Mouse (Mus musculus) midbrain, embryonic 10.5 days (tissue): ENCODE results near the gene Pde3a. TPM values are rescaled to one million over a fixed set of nuclear protein-coding genes. Genes with fewer than 3 reads are reported as not detected.

Experiments used
- DNase-seq: peaks from one replicate; pipeline ENCODE4 v3.0.0-alpha.2; 2017; ENCODE audit warnings: low spot score
- H3K27ac ChIP-seq: fragments of 300-500 bp; sonication (generic); replicated peaks from 2 replicates; pipeline ENCODE4 v1.5.1; 2016; ENCODE audit warnings: mild to moderate bottlenecking
- H3K27me3 ChIP-seq: fragments of 300-500 bp; sonication (generic); 2 replicates; pipeline ENCODE4 v1.6.1; 2016; ENCODE audit warnings: low read depth, mild to moderate bottlenecking; ENCODE audit not compliant: poor library complexity, severe bottlenecking
- H3K36me3 ChIP-seq: fragments of 300-500 bp; sonication (generic); 2 replicates; pipeline ENCODE4 v1.6.1; 2016; ENCODE audit warnings: mild to moderate bottlenecking, moderate library complexity
- H3K4me1 ChIP-seq: fragments of 300-500 bp; sonication (generic); 2 replicates; pipeline ENCODE4 v1.6.1; 2016
- H3K4me3 ChIP-seq: fragments of 300-500 bp; sonication (generic); 2 replicates; pipeline ENCODE4 v1.5.1; 2016; ENCODE audit warnings: mild to moderate bottlenecking, moderate library complexity
- H3K9me3 ChIP-seq: fragments of 300-500 bp; sonication (generic); replicated peaks from 2 replicates; pipeline ENCODE4 v1.6.1; 2016; ENCODE audit warnings: mild to moderate bottlenecking
- WGBS: fragments of 180-500 bp; shearing (Covaris S2); methylation state at CpG from one replicate; pipeline ENCODE4 v1.1.7; 2016; 5-methylcytosine and 5-hydroxymethylcytosine counted together
- polyA plus RNA-seq: library from polyadenylated mRNA; unstranded; fragments of >200 nt; fragmentation: Nextera tagmentation; extraction: Ambion mirVana; gene quantifications from 2 replicates; pipeline ENCODE4 v1.2.1, GENCODE M21; 2016

The Pde3a gene
- polyA plus RNA-seq, 1 experiment from 2014 or later = 0.63 TPM

GRCm38 (mm10) chr6:141501171-141501570, 252.1 kb downstream of the Pde3a start:
- Histone ChIP-seq H3K9me3 (no peaks in the 10 kb centered on the region), H3K4me3 (no peak overlapping the region), H3K4me1 (peaks cover 10% of the 10 kb centered on the region), H3K27me3 (no peaks in the 10 kb centered on the region), H3K36me3 (no peaks in the 10 kb centered on the region), H3K27ac (no peak overlapping the region)
- 90% methylated on average over 3 of the region's 3 CpGs for WGBS
- no peak for DNase-seq

GRCm38 (mm10) chr6:141522541-141522940, 273.5 kb downstream of the Pde3a start:
- WGBS = 85% methylated on average over 2 of the region's 2 CpGs
- Histone ChIP-seq H3K36me3 (no peaks in the 10 kb centered on the region), H3K4me3 (no peak overlapping the region), H3K9me3 (no peaks in the 10 kb centered on the region), H3K27ac (no peak overlapping the region), H3K4me1 (0 out of 2 replicates have a peak, but pooled peaks cover 2% of the 10 kb centered on the region), H3K27me3 (no peaks in the 10 kb centered on the region)
- no peak for DNase-seq

- Histone ChIP-seq H3K9me3 (no peaks in the 10 kb centered on the region), H3K36me3 (no peaks in the 10 kb centered on the region)
- 53% methylated on average over 2 of the region's 2 CpGs for WGBS
Measured at GRCm38 (mm10) chr6:141523747-141524640, 274.9 kb downstream of the Pde3a start, which contains the start of gene Slco1c1. TSS of gene Slco1c1 (plus strand) at chr6:141524368.

GRCm38 (mm10) chr6:141525787-141526186, 276.7 kb downstream of the Pde3a start:
- H3K36me3 ChIP-seq = no peaks in the 10 kb centered on the region
- 0 out of 2 replicates have a peak, but pooled peaks cover 2% of the 10 kb centered on the region for H3K4me1 ChIP-seq
- H3K27me3 ChIP-seq = no peaks in the 10 kb centered on the region
- H3K27ac ChIP-seq = no peak overlapping the region
- no peak for DNase-seq
- no peaks in the 10 kb centered on the region for H3K9me3 ChIP-seq
- WGBS = 97% methylated on average over 1 of the region's 1 CpGs
- H3K4me3 ChIP-seq = no peak overlapping the region

More at GRCm38 (mm10) chr6:141523747-141524640, 274.9 kb downstream of the Pde3a start, which contains the start of gene Slco1c1:
- no peak within 1 kb of the TSS for H3K27ac ChIP-seq
- H3K4me3 ChIP-seq = no peak within 1 kb of the TSS
- H3K4me1 ChIP-seq = 0 out of 2 replicates have a peak, but pooled peaks cover 2% of the 10 kb centered on the region
- no peaks in the 10 kb centered on the region for H3K27me3 ChIP-seq
- DNase-seq = no peak

GRCm38 (mm10) chr6:141530865-141531264, 281.8 kb downstream of the Pde3a start:
- no peaks in the 10 kb centered on the region for H3K27me3 ChIP-seq

GRCm38 (mm10) chr6:141537298-141537697, 288.2 kb downstream of the Pde3a start:
- Histone ChIP-seq H3K27me3 (no peaks in the 10 kb centered on the region), H3K36me3 (no peaks in the 10 kb centered on the region), H3K9me3 (no peaks in the 10 kb centered on the region), H3K4me1 (peaks cover 8% of the 10 kb centered on the region), H3K4me3 (no peak overlapping the region), H3K27ac (no peak overlapping the region)
- DNase-seq = no peak
- 73% methylated on average over 3 of the region's 3 CpGs for WGBS

More at GRCm38 (mm10) chr6:141530865-141531264, 281.8 kb downstream of the Pde3a start:
- DNase-seq = no peak
- no peaks in the 10 kb centered on the region for H3K36me3 ChIP-seq
- no peak overlapping the region for H3K27ac ChIP-seq
- H3K4me1 ChIP-seq = no peaks in the 10 kb centered on the region
- H3K4me3 ChIP-seq = no peak overlapping the region
- WGBS = 87% methylated on average over 6 of the region's 6 CpGs
- no peaks in the 10 kb centered on the region for H3K9me3 ChIP-seq

- no peaks in the 10 kb centered on the region for H3K27me3 ChIP-seq
- 94% methylated on average over 1 of the region's 1 CpGs for WGBS
- no peak overlapping the region for H3K27ac ChIP-seq
- H3K4me3 ChIP-seq = no peak overlapping the region
- H3K4me1 ChIP-seq = peaks cover 8% of the 10 kb centered on the region
- DNase-seq = no peak
- no peaks in the 10 kb centered on the region for H3K36me3 ChIP-seq
- no peaks in the 10 kb centered on the region for H3K9me3 ChIP-seq
Measured at GRCm38 (mm10) chr6:141541136-141541535, 292.1 kb downstream of the Pde3a start.

GRCm38 (mm10) chr6:141543344-141543743, 294.3 kb downstream of the Pde3a start:
- Histone ChIP-seq H3K4me3 (no peak overlapping the region), H3K9me3 (no peaks in the 10 kb centered on the region), H3K36me3 (no peaks in the 10 kb centered on the region), H3K4me1 (peaks cover 8% of the 10 kb centered on the region), H3K27me3 (no peaks in the 10 kb centered on the region), H3K27ac (no peak overlapping the region)
- DNase-seq = no peak
- 87% methylated on average over 7 of the region's 7 CpGs for WGBS
